Mouse (Mus musculus) urinary bladder, postnatal 36 days (tissue): Measurements from ENCODE around the gene Coq7.
A peak's percentile ranks its signal among the peaks of the same experiment; 100 is the strongest.

ENCODE experiments used
- DNase-seq, 2 experiments: peaks; one replicate each; pipeline ENCODE4 v3.0.0; 2022; ENCODE audit warnings: low spot score in 2 of 2, mixed read lengths in 1 of 2

The Coq7 gene

GRCm38 (mm10) chr7:118494892-118495579 is 38.1 kb downstream of the Coq7 start:
- no peak for DNase-seq

DNA sequence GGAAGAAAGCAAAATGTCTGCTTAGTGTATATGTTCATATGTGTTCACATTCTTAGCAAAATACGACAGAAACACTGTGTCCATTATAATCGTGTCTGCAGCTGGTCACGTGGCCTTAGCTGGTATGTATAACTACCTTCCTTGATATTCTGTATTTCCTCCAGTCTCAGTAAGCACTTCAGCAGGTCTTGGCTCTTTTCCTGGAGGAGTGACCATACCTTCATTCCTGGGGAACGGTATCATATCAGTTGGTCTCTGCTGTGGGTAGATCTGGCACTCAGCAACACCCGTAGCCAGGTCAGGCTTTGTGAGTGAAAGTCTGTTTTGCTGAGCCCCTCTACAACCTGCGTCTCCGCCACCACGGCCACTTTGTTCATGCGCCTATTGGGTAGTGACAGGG is 39.3 kb downstream of the Coq7 start:
- no peak for DNase-seq

- peak; percentile 81 to 87 for DNase-seq
Measured at GRCm38 (mm10) chr7:118491431-118492147, 41.6 kb downstream of the Coq7 start, which contains the start of gene Itpripl2. Gene Itpripl2, minus strand, starts transcription at chr7:118491975.

- DNase-seq, result no peak
Measured at GRCm38 (mm10) chr7:118490666-118491430, 42.3 kb downstream of the Coq7 start.

GRCm38 (mm10) chr7:118489706-118490665 is 43.2 kb downstream of the Coq7 start:
- no peak for DNase-seq

GRCm38 (mm10) chr7:118488060-118488664 is 45.0 kb downstream of the Coq7 start:
- no peak for DNase-seq

DNA sequence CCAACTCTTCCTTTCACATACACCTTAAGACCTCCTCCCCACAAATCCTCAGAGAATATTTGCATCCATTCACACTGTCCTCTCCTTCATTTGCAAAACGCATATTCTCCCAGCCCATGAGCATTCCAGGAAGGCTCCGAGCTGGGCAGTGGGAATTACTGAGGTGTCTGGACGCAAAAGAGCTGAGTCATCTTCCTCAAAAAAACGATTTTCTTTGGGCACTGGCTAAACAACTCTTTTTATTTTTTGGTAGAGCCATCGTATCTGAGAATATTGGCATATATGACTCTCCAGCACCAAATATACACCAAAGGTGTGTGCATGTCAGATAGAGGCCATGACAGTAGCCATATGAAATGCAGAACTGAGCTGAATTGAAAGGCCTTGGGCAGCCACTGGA is 46.2 kb downstream of the Coq7 start:
- no peak for DNase-seq

DNA sequence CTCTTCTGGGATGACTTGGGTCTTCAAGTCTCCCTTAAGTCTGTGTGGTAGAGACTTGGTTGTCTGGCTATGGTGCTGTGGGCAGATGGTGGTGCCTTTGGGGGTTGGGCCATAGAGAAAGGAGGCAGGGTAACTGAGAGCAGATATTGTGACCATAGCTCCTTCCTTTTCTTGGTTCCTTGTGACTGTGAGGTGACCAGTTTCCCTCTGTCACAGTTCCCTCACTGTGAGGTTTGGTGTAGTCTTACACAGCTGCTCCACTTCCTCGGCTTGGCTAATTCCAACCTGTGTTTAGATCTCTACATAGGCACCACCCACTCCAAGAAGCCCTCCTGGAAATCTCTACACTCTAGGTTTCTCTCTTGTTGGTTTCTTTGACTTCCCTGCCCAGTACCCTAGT is 49.2 kb downstream of the Coq7 start:
- DNase-seq, result no peak

- DNase-seq, result no peak
Measured at GRCm38 (mm10) chr7:118482001-118482400, 51.2 kb downstream of the Coq7 start.

GRCm38 (mm10) chr7:118481047-118481810 is 51.9 kb downstream of the Coq7 start:
- no peak for DNase-seq

- DNase-seq, result no peak
Measured at GRCm38 (mm10) chr7:118480160-118480709, 52.9 kb downstream of the Coq7 start.

DNA sequence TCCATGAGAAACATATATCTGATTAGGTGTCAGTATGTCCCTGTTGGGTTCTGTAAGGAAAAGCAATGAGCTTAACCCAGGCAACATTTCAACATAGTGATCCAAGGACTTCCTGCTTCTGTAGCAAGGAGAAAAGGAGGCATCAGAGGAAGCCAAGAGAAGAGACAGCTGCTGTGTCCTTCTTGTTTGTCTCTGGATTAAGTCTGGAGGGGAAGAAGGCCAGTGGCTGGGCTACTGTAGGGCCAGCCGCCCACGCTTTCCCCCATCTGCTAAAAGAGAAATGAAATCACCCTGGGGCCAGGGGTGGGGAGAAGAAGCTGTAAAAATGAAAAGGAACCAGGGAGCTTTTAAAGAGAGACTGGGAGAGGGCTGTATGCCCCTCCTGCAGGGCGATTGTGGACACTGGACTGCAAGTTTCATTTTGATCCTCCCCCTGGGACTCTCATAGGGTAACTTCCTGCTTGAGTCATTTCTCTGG is 54.3 kb downstream of the Coq7 start:
- DNase-seq, result peak in 1 of 2 experiments; percentile 65

GRCm38 (mm10) chr7:118476428-118476827 is 56.7 kb downstream of the Coq7 start:
- no peak for DNase-seq

- no peak for DNase-seq
Measured at GRCm38 (mm10) chr7:118475008-118475705, 58.0 kb downstream of the Coq7 start.

DNA sequence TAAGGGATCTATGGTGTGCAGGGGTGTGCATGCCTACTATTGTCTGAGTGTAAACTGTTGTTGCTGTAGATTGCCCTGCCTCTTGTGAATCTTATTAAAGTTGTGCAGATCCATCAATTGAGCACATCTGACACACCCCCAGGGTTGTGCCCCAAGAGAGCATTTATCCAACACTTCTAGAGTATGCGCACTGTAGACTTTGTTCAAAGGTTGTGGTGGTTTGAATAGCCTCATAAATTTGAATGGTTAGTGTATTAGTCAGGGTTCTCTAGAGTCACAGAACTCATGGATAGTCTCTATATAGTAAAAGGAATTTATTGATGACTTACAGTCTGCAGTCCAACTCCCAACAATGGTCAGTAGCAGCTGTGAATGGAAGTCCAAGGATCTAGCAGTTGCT is 60.3 kb downstream of the Coq7 start:
- DNase-seq, result no peak

GRCm38 (mm10) chr7:118468060-118468459 is 65.1 kb downstream of the Coq7 start:
- DNase-seq, result no peak

DNA sequence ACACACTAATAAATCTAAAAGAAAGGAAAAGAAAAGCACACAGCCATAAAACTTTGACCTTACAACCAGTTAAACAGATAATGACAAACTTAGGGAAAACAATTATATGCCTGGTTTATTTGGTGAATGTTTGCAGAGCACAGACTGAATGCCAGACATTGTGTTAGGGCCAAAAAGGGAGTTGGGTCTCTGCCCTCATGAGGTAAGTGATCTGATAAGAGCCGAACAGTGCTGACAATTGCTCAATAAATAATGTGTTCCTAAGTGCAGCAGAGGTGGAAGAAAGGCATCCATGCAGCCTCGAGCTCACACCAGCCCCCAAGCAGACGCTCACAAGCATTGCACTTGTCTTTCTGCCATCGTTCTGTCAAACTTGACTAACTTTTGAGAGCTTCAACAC is 68.7 kb downstream of the Coq7 start:
- DNase-seq, result peak in 1 of 2 experiments; percentile 15

DNA sequence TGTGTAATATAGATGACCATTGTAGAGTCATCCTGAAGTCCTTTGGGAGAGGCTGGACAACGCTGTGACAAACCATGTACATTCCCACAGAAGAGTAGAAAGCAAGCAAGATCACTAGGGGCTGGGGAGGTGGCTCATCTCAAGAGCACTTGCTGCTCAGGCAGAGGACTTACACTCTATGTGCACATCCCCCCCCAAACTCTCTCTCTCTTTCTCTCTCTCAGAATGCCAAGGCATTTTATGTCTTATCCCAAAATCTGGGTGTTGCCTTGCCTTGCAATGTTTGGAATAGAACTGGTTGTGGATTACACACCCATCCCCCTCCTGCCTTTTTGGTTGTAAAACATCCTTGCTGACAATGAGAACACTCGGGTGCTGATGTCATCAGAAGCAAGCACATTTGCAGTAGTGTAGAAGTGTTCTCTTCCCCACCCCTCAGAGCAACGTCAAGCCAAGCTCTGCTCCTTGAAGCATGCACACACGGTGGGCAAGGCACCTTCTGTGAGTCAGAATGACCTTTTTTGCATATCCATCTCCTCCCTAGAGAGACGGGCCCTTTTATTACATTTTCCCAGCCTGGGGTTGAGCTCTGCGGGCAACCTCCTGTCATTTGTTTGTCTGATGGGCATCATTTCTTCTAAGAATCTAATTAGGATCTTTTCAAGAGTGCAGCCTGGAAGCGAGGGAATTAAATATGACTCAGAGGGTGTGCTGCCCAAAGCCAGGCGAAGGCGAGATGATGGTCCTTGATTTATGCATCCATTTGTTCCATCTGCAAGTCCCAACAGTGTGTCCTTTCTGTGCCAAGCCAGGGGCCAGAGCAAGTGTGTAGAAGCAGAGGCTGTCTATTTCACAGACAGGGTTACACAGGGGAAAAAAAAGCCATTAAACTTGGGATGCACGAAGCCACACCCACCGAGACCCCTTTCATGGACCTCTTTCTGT is 70.1 kb downstream of the Coq7 start:
- DNase-seq, result no peak
